In genomic region chr7:82743116-82743765, GRCm38 (mm10) we compare ENCODE assay signal across 8 mouse cellular contexts.
DNase-seq lines count a peak whose midpoint lies in the region; ATAC-seq and TF ChIP-seq lines count a peak whose summit lies in the region.

No protein-coding gene starts in this region.

- no peak overlapping the region for H3K9ac ChIP-seq in midbrain, embryonic 13.5 days (replicated peaks)
- no peak overlapping the region for H3K9ac ChIP-seq in midbrain, embryonic 11.5 days (ENCODE audit: low read length)
- no peak overlapping the region for H3K9ac ChIP-seq in forebrain, embryonic 14.5 days (ENCODE audit: low read length)
- H3K9ac ChIP-seq in hindbrain, embryonic 16.5 days (ENCODE audit: low read depth, low read length): peak overlapping the region; percentile 17; the same call in 1 of the 2 replicates
- no peak overlapping the region for H3K9ac ChIP-seq in neural tube, embryonic 14.5 days (replicated peaks; ENCODE audit: low read depth, low read length)

- TF ChIP-seq POLR2A in thymus, adult 2 months (IDR thresholded peaks at IDR 0.05; ENCODE audit: control insufficient read depth, extremely low read depth, insufficient read depth, low read length, poor library complexity): no peak

- peak overlapping the region; percentile 67 for H3K27ac ChIP-seq in midbrain, embryonic 13.5 days
- no peak overlapping the region for H3K27ac ChIP-seq in midbrain, embryonic 11.5 days (ENCODE audit: low read depth, low read length)
- H3K27ac ChIP-seq in forebrain, embryonic 14.5 days (ENCODE audit: low read depth, low read length): 0 out of 2 replicates have a peak overlapping the region, but pooled peaks have one; percentile 17
- H3K27ac ChIP-seq in hindbrain, embryonic 16.5 days (ENCODE audit: low read depth, low read length): peak overlapping the region; percentile 31; the same call in 1 of the 2 replicates
- H3K27ac ChIP-seq in neural tube, embryonic 14.5 days (ENCODE audit: low read depth, low read length): peak overlapping the region; percentile 70
- no peak overlapping the region for H3K27ac ChIP-seq in thymus, adult 2 months (ENCODE audit: control insufficient read depth, insufficient read depth, low read length)

- TF ChIP-seq CTCF in thymus, adult 2 months (IDR thresholded peaks at IDR 0.05; ENCODE audit: borderline replicate concordance, control insufficient read depth, extremely low read depth, insufficient read depth, low read length, poor library complexity): no peak

- no peak for DNase-seq in midbrain, embryonic 11.5 days (ENCODE audit: low spot score, missing footprints)
- DNase-seq in forebrain, embryonic 14.5 days (ENCODE audit: low spot score): peak; percentile 21
- DNase-seq in thymus, adult 2 months: no peak
- no peak for DNase-seq in lung, postnatal 10 days
- DNase-seq in spleen, postnatal 10 days (ENCODE audit: low spot score in 2 of 2): no peak

- no peak overlapping the region for H3K4me3 ChIP-seq in midbrain, embryonic 13.5 days (replicated peaks)
- no peak overlapping the region for H3K4me3 ChIP-seq in midbrain, embryonic 11.5 days (ENCODE audit: low read depth, low read length)
- no peak overlapping the region for H3K4me3 ChIP-seq in forebrain, embryonic 14.5 days (ENCODE audit: low read depth, low read length)
- H3K4me3 ChIP-seq in hindbrain, embryonic 16.5 days (ENCODE audit: low read length): no peak overlapping the region
- no peak overlapping the region for H3K4me3 ChIP-seq in neural tube, embryonic 14.5 days (ENCODE audit: low read depth, low read length)
- no peak overlapping the region for H3K4me3 ChIP-seq in thymus, adult 2 months (ENCODE audit: control insufficient read depth, insufficient read depth, low read length)

- 0 out of 2 replicates have a peak, but pooled peaks have one; percentile 27 for ATAC-seq in midbrain, embryonic 13.5 days
- no peak for ATAC-seq in midbrain, embryonic 11.5 days (ENCODE audit: low FRiP score)
- 0 out of 2 replicates have a peak, but pooled peaks have one; percentile 26 for ATAC-seq in forebrain, embryonic 14.5 days
- ATAC-seq in hindbrain, embryonic 16.5 days: peak; percentile 82
- peak; percentile 84 for ATAC-seq in neural tube, embryonic 14.5 days (ENCODE audit: low read depth)

- H3K9me3 ChIP-seq in midbrain, embryonic 13.5 days: no peaks in the 10 kb centered on the region
- no peaks in the 10 kb centered on the region for H3K9me3 ChIP-seq in midbrain, embryonic 11.5 days (ENCODE audit: control insufficient read depth, low read length)
- H3K9me3 ChIP-seq in forebrain, embryonic 14.5 days (replicated peaks; ENCODE audit: control insufficient read depth, low read length): no peaks in the 10 kb centered on the region
- H3K9me3 ChIP-seq in hindbrain, embryonic 16.5 days (ENCODE audit: control insufficient read depth, low read length): no peaks in the 10 kb centered on the region
- H3K9me3 ChIP-seq in neural tube, embryonic 14.5 days (ENCODE audit: control insufficient read depth, low read length): no peaks in the 10 kb centered on the region

- no peaks in the 10 kb centered on the region for H3K27me3 ChIP-seq in midbrain, embryonic 13.5 days
- H3K27me3 ChIP-seq in midbrain, embryonic 11.5 days (ENCODE audit: control insufficient read depth, insufficient read depth, low read length): no peaks in the 10 kb centered on the region
- no peaks in the 10 kb centered on the region for H3K27me3 ChIP-seq in forebrain, embryonic 14.5 days (replicated peaks; ENCODE audit: control insufficient read depth, insufficient read depth, low read length)
- H3K27me3 ChIP-seq in hindbrain, embryonic 16.5 days (replicated peaks; ENCODE audit: control insufficient read depth, insufficient read depth, low read length): no peaks in the 10 kb centered on the region; the same call in 1 of the 2 replicates
- H3K27me3 ChIP-seq in neural tube, embryonic 14.5 days (ENCODE audit: control insufficient read depth, insufficient read depth, low read length): no peaks in the 10 kb centered on the region
- H3K27me3 ChIP-seq in thymus, adult 2 months (ENCODE audit: control insufficient read depth, insufficient read depth, low read length): no peaks in the 10 kb centered on the region

- peaks cover 13% of the 10 kb centered on the region for H3K4me1 ChIP-seq in midbrain, embryonic 13.5 days (replicated peaks)
- no peaks in the 10 kb centered on the region; the same call in 1 of the 2 replicates for H3K4me1 ChIP-seq in midbrain, embryonic 11.5 days (ENCODE audit: control insufficient read depth, insufficient read depth, low read length)
- no peaks in the 10 kb centered on the region; the same call in 1 of the 2 replicates for H3K4me1 ChIP-seq in forebrain, embryonic 14.5 days (ENCODE audit: control insufficient read depth, insufficient read depth, low read length)
- H3K4me1 ChIP-seq in hindbrain, embryonic 16.5 days (ENCODE audit: control insufficient read depth, insufficient read depth, low read depth, low read length): peaks cover 7% of the 10 kb centered on the region; the same call in 1 of the 2 replicates
- H3K4me1 ChIP-seq in neural tube, embryonic 14.5 days (ENCODE audit: control insufficient read depth, insufficient read depth, low read length): peaks cover 8% of the 10 kb centered on the region; the same call in 1 of the 2 replicates
- H3K4me1 ChIP-seq in thymus, adult 2 months (replicated peaks; ENCODE audit: control insufficient read depth, insufficient read depth, low read length): no peaks in the 10 kb centered on the region

- H3K36me3 ChIP-seq in midbrain, embryonic 13.5 days: no peaks in the 10 kb centered on the region
- no peaks in the 10 kb centered on the region for H3K36me3 ChIP-seq in midbrain, embryonic 11.5 days (ENCODE audit: control insufficient read depth, insufficient read depth, low read length)
- H3K36me3 ChIP-seq in forebrain, embryonic 14.5 days (ENCODE audit: control insufficient read depth, insufficient read depth, low read length): no peaks in the 10 kb centered on the region
- H3K36me3 ChIP-seq in hindbrain, embryonic 16.5 days (ENCODE audit: control insufficient read depth, insufficient read depth, low read length): no peaks in the 10 kb centered on the region
- no peaks in the 10 kb centered on the region for H3K36me3 ChIP-seq in neural tube, embryonic 14.5 days (ENCODE audit: control insufficient read depth, insufficient read depth, low read length)
- no peaks in the 10 kb centered on the region for H3K36me3 ChIP-seq in thymus, adult 2 months (ENCODE audit: control insufficient read depth, insufficient read depth, low read length)

- no peak overlapping the region for H3K4me2 ChIP-seq in midbrain, embryonic 13.5 days (replicated peaks)
- H3K4me2 ChIP-seq in midbrain, embryonic 11.5 days: no peak overlapping the region
- H3K4me2 ChIP-seq in forebrain, embryonic 14.5 days (ENCODE audit: low read length): no peak overlapping the region
- H3K4me2 ChIP-seq in hindbrain, embryonic 16.5 days (ENCODE audit: low read length): peak overlapping the region; percentile 36
- peak overlapping the region; percentile 19; the same call in 1 of the 2 replicates for H3K4me2 ChIP-seq in neural tube, embryonic 14.5 days (ENCODE audit: low read depth, low read length)

- WGBS in midbrain, embryonic 13.5 days: 65% methylated on average over 11 of the region's 11 CpGs
- WGBS in midbrain, embryonic 11.5 days: 87% methylated on average over 11 of the region's 11 CpGs
- 52% methylated on average over 11 of the region's 11 CpGs for WGBS in forebrain, embryonic 14.5 days
- 49% methylated on average over 11 of the region's 11 CpGs for WGBS in hindbrain, embryonic 16.5 days
- 38% methylated on average over 11 of the region's 11 CpGs for WGBS in neural tube, embryonic 14.5 days
- whole genome bisulfite sequencing in thymus, adult 2 months: 98% methylated on average over 11 of the region's 11 CpGs

Comparison
In these comparisons a context has a peak if more than half of its experiments do, and no peak if none do; other contexts are left out.
1. H3K27ac ChIP-seq: peak in midbrain, embryonic 13.5 days (single experiment), forebrain, embryonic 14.5 days (single experiment), hindbrain, embryonic 16.5 days (single experiment) and neural tube, embryonic 14.5 days (single experiment); none in midbrain, embryonic 11.5 days (single experiment) and thymus, adult 2 months (single experiment).
2. H3K4me2 ChIP-seq: peak in hindbrain, embryonic 16.5 days (single experiment) and neural tube, embryonic 14.5 days (single experiment); none in midbrain, embryonic 13.5 days (single experiment), midbrain, embryonic 11.5 days (single experiment) and forebrain, embryonic 14.5 days (single experiment).